Comparison of ENCODE assay signal across 13 mouse cellular contexts in the genomic region with DNA sequence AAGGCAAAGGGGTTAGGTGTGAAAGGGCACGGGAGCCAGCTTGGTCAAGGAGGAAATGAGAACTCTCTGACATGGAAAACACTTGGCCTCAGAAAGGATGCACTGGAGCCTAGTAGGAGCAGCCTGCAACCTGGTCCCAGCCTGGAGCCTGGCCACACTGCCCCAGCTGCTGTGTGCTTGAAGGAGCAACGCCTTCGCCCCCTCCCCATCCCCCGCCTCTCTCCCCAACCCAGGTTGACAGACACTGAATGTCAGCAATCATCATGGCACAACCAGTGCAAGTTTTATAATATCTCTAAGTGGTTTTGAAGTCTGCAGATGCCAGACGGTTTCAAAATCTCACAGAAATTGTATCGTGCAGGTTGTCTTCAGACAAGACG.
DNase-seq lines count a peak whose midpoint lies in the region; ATAC-seq lines count a peak whose summit lies in the region.
"Had no signal": no experiment of that assay in that cellular context is flagged by ENCODE, and none has a peak within 500 bp of the region (broad histone marks: within the 10 kb centered on the region; RNA-seq: fewer than 3 reads in every experiment).

No protein-coding gene starts in this region.

- H3K36me3 ChIP-seq in forebrain, embryonic 11.5 days (ENCODE audit: control insufficient read depth, insufficient read depth, low read length): no peaks in the 10 kb centered on the region
- no peaks in the 10 kb centered on the region for H3K36me3 ChIP-seq in hindbrain, embryonic 15.5 days
- H3K36me3 ChIP-seq in neural tube, embryonic 12.5 days: no peaks in the 10 kb centered on the region

- WGBS in forebrain, embryonic 11.5 days: 56% methylated on average over 7 of the region's 7 CpGs
- 30% methylated on average over 7 of the region's 7 CpGs for WGBS in hindbrain, embryonic 15.5 days
- WGBS in neural tube, embryonic 12.5 days: 76% methylated on average over 7 of the region's 7 CpGs

- no peaks in the 10 kb centered on the region for H3K27me3 ChIP-seq in forebrain, embryonic 11.5 days (ENCODE audit: control insufficient read depth, insufficient read depth, low read length)
- H3K27me3 ChIP-seq in hindbrain, embryonic 15.5 days: no peaks in the 10 kb centered on the region
- no peaks in the 10 kb centered on the region for H3K27me3 ChIP-seq in neural tube, embryonic 12.5 days (replicated peaks)
- H3K27me3 ChIP-seq: CH12.LX had no signal

- ATAC-seq in forebrain, embryonic 11.5 days (replicated peaks; ENCODE audit: low FRiP score): peak; percentile 78
- ATAC-seq in hindbrain, embryonic 15.5 days (ENCODE audit: low FRiP score, low read depth): 0 out of 2 replicates have a peak, but pooled peaks have one; percentile 24
- no peak for ATAC-seq in neural tube, embryonic 12.5 days (ENCODE audit: low FRiP score, low read depth)
- ATAC-seq: liver, postnatal 0 days had no signal

- peak overlapping the region; percentile 84 for H3K27ac ChIP-seq in forebrain, embryonic 11.5 days (ENCODE audit: low read depth, low read length)
- H3K27ac ChIP-seq in hindbrain, embryonic 15.5 days (replicated peaks): peak overlapping the region; percentile 76
- 0 out of 2 replicates have a peak overlapping the region, but pooled peaks have one; percentile 16 for H3K27ac ChIP-seq in neural tube, embryonic 12.5 days

- H3K4me3 ChIP-seq in forebrain, embryonic 11.5 days (ENCODE audit: low read depth, low read length): no peak overlapping the region
- no peak overlapping the region for H3K4me3 ChIP-seq in hindbrain, embryonic 15.5 days
- H3K4me3 ChIP-seq in neural tube, embryonic 12.5 days: no peak overlapping the region

- peak overlapping the region; percentile 2; the same call in 1 of the 2 replicates for H3K4me2 ChIP-seq in forebrain, embryonic 11.5 days (ENCODE audit: low read depth, low read length, severe bottlenecking)
- H3K4me2 ChIP-seq in hindbrain, embryonic 15.5 days: peak overlapping the region; percentile 33
- no peak overlapping the region for H3K4me2 ChIP-seq in neural tube, embryonic 12.5 days (replicated peaks)

- intact Hi-C loops in left cerebral cortex, postnatal 4 days (cut with DNase I): loop anchor here (10.0 kb wide), 1 partner anchor 448 kb away; no protein-coding TSS in a partner anchor
- intact Hi-C loops in left cerebral cortex, postnatal 14 days (cut with DNase I): loop anchor here (5.0 kb wide), 1 partner anchor 451 kb away; no protein-coding TSS in a partner anchor

- no peaks in the 10 kb centered on the region for H3K9me3 ChIP-seq in forebrain, embryonic 11.5 days (ENCODE audit: control insufficient read depth, low read length)
- no peaks in the 10 kb centered on the region for H3K9me3 ChIP-seq in hindbrain, embryonic 15.5 days
- no peaks in the 10 kb centered on the region for H3K9me3 ChIP-seq in neural tube, embryonic 12.5 days

- peak; percentile 87 for DNase-seq in left cerebral cortex, postnatal 4 days
- DNase-seq in left cerebral cortex, postnatal 14 days (ENCODE audit: low spot score in 2 of 2): no peak
- DNase-seq in forebrain, embryonic 11.5 days (ENCODE audit: low spot score): peak; percentile 68
- no peak for DNase-seq in thymus, postnatal 25 days
- no peak for DNase-seq in kidney, postnatal 14 days
- DNase-seq in frontal cortex, postnatal 25 days (ENCODE audit: low spot score in 2 of 2): no peak
- DNase-seq: adrenal gland, postnatal 25 days; cerebellum, adult 18-20 months; kidney, postnatal 36 days; liver, postnatal 0 days had no signal

- peaks cover 13% of the 10 kb centered on the region; the same call in 1 of the 2 replicates for H3K4me1 ChIP-seq in forebrain, embryonic 11.5 days (replicated peaks; ENCODE audit: control insufficient read depth, insufficient read depth, low read length)
- H3K4me1 ChIP-seq in hindbrain, embryonic 15.5 days (replicated peaks): peaks cover 45% of the 10 kb centered on the region
- peaks cover 36% of the 10 kb centered on the region for H3K4me1 ChIP-seq in neural tube, embryonic 12.5 days

- H3K9ac ChIP-seq in forebrain, embryonic 11.5 days (ENCODE audit: low read length): no peak overlapping the region
- H3K9ac ChIP-seq in hindbrain, embryonic 15.5 days: 0 out of 2 replicates have a peak overlapping the region, but pooled peaks have one; percentile 4
- no peak overlapping the region for H3K9ac ChIP-seq in neural tube, embryonic 12.5 days
- H3K9ac ChIP-seq: liver, postnatal 0 days had no signal

Comparison
In these comparisons a context has a peak if more than half of its experiments do, and no peak if none do; other contexts are left out.
1. DNase-seq: peak in left cerebral cortex, postnatal 4 days (single experiment) and forebrain, embryonic 11.5 days (single experiment); none in left cerebral cortex, postnatal 14 days (0 of 2), thymus, postnatal 25 days (single experiment), kidney, postnatal 14 days (single experiment) and frontal cortex, postnatal 25 days (0 of 2).
2. H3K27ac ChIP-seq: peak in every context shown above with its lines; median percentile 84 in forebrain, embryonic 11.5 days; 76 in hindbrain, embryonic 15.5 days; 16 in neural tube, embryonic 12.5 days.